Mouse (Mus musculus) cortical plate, adult 2 months (tissue): Measurements from ENCODE around the gene Plekhh2.

Source experiments
- CTCF ChIP-seq: fragments of 200-500 bp; IDR thresholded peaks from 2 replicates; pipeline ENCODE4 v1.5.1; 2011; ENCODE audit warnings: mild to moderate bottlenecking, control low read depth, low read length; ENCODE audit not compliant: insufficient read depth; ENCODE audit errors: extremely low read depth
- POLR2A ChIP-seq: fragments of 200-500 bp; IDR thresholded peaks from 2 replicates; pipeline ENCODE4 v1.6.1; 2011; ENCODE audit warnings: mild to moderate bottlenecking, low read length, control low read depth; ENCODE audit not compliant: insufficient read depth; ENCODE audit errors: extremely low read depth

GRCm38 (mm10) chr17:84465753-84466608 is 45.7 kb upstream of the Plekhh2 start, which contains the start of gene Thada:
- TF ChIP-seq CTCF (no peak), POLR2A (peak; percentile 57; the same call in 1 of the 2 replicates)
